Mouse (Mus musculus): ENCODE results near the gene Gm20877. TPM values are rescaled to one million over a fixed set of nuclear protein-coding genes. Genes with fewer than 3 reads are reported as not detected.
"Not testable (repeated sequence)": the region's sequence is repeated elsewhere in the genome, so short reads cannot be mapped to it uniquely, and the experiment has no call there.

The Gm20877 gene
- polyA plus RNA-seq (2012; rRNA removed) = not detected in 2 replicates

GRCm38 (mm10) chrY:17093573-17093972, at the start of gene Gm20877:
TSS of gene Gm20877 (plus strand) at chrY:17093873.
- H3K4me1 ChIP-seq (ENCODE audit: control insufficient read depth, insufficient read depth, low read length); H3K4me3 ChIP-seq (ENCODE audit: insufficient read depth, low read length); H3K27ac ChIP-seq (ENCODE audit: insufficient read depth, low read length): not testable (repeated sequence)
